ENCODE assay signal across 8 mouse cellular contexts in the genomic region with DNA sequence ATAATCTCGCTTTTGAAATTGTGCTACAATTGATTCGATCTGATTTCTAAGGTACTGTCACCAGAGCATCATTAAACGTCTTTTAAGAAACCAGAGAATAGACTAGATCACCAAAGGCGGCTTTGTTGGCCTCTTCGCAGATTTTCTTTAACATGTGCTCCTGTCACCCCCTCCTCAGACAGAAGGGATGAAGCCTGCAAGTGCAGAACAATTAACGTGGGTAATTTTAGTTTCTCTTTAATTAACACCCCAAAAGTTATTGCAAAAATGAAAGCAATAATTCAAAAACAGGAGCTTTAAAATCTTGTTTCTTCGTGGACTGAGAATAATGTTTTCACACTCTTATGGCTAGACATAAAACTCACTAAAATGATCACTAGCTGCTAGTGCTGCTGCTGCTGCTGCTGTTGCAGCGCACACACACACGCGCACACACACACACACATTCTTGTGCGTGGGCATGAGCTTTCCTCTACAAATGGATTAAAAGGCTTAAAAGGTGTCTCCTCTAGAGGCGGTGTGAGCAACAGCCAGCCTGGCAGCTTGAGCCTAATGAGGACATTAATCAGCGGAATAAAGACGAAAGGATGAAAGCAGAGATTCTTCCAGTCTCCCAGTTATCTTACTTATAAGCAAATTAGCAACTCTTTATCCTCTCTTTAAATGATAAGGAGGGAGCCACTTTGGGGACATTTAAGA.
DNase-seq lines count a peak whose midpoint lies in the region; ATAC-seq and TF ChIP-seq lines count a peak whose summit lies in the region.

No protein-coding gene starts in this region.

- intact Hi-C loops in gastrocnemius, adult 2 months (cut with DNase I) = no loop called here

- TF ChIP-seq CTCF in gastrocnemius, adult 2 months (IDR thresholded peaks at IDR 0.05) = no peak

- H3K9me3 ChIP-seq in forebrain, embryonic 15.5 days = no peaks in the 10 kb centered on the region
- no peaks in the 10 kb centered on the region for H3K9me3 ChIP-seq in midbrain, embryonic 13.5 days
- no peaks in the 10 kb centered on the region for H3K9me3 ChIP-seq in liver, embryonic 12.5 days (replicated peaks)

- no peak for DNase-seq in gastrocnemius, adult 2 months
- DNase-seq in gastrocnemius, adult 18-20 months (ENCODE audit: low spot score) = no peak
- peak; percentile 4 for DNase-seq in ZHBTc4 (ENCODE audit: low read depth, low spot score)
- no peak for DNase-seq in spleen, adult 18-20 months
- no peak for DNase-seq in thymus, adult 18-20 months

- 6% methylated on average over 14 of the region's 14 CpGs for WGBS in forebrain, embryonic 15.5 days
- 9% methylated on average over 14 of the region's 14 CpGs for WGBS in midbrain, embryonic 13.5 days
- WGBS in liver, embryonic 12.5 days (ENCODE audit: insufficient replicate concordance) = 47% methylated on average over 14 of the region's 14 CpGs

- peak overlapping the region; percentile 0; the same call in 1 of the 2 replicates for H3K4me3 ChIP-seq in gastrocnemius, adult 2 months
- H3K4me3 ChIP-seq in forebrain, embryonic 15.5 days = peak overlapping the region; percentile 21
- H3K4me3 ChIP-seq in midbrain, embryonic 13.5 days (replicated peaks) = peak overlapping the region; percentile 22
- H3K4me3 ChIP-seq in liver, embryonic 12.5 days = no peak overlapping the region

- ATAC-seq in forebrain, embryonic 15.5 days (replicated peaks) = peak; percentile 72
- peak; percentile 82 for ATAC-seq in midbrain, embryonic 13.5 days
- no peak for ATAC-seq in liver, embryonic 12.5 days

- no peaks in the 10 kb centered on the region for H3K36me3 ChIP-seq in forebrain, embryonic 15.5 days
- H3K36me3 ChIP-seq in midbrain, embryonic 13.5 days = no peaks in the 10 kb centered on the region
- H3K36me3 ChIP-seq in liver, embryonic 12.5 days = no peaks in the 10 kb centered on the region

- H3K27ac ChIP-seq in gastrocnemius, adult 2 months = no peak overlapping the region
- H3K27ac ChIP-seq in forebrain, embryonic 15.5 days (replicated peaks) = no peak overlapping the region
- peak overlapping the region; percentile 35; the same call in 1 of the 2 replicates for H3K27ac ChIP-seq in midbrain, embryonic 13.5 days
- H3K27ac ChIP-seq in liver, embryonic 12.5 days = no peak overlapping the region

- peaks cover 22% of the 10 kb centered on the region for H3K27me3 ChIP-seq in forebrain, embryonic 15.5 days
- peaks cover 60% of the 10 kb centered on the region for H3K27me3 ChIP-seq in midbrain, embryonic 13.5 days
- H3K27me3 ChIP-seq in liver, embryonic 12.5 days (replicated peaks) = no peaks in the 10 kb centered on the region

- H3K4me2 ChIP-seq in forebrain, embryonic 15.5 days (replicated peaks) = peak overlapping the region; percentile 40
- peak overlapping the region; percentile 46 for H3K4me2 ChIP-seq in midbrain, embryonic 13.5 days (replicated peaks)
- no peak overlapping the region for H3K4me2 ChIP-seq in liver, embryonic 12.5 days

- H3K4me1 ChIP-seq in forebrain, embryonic 15.5 days = peaks cover 28% of the 10 kb centered on the region
- H3K4me1 ChIP-seq in midbrain, embryonic 13.5 days (replicated peaks) = peaks cover 33% of the 10 kb centered on the region
- H3K4me1 ChIP-seq in liver, embryonic 12.5 days = no peaks in the 10 kb centered on the region

- no peak overlapping the region for H3K9ac ChIP-seq in forebrain, embryonic 15.5 days (replicated peaks)
- 0 out of 2 replicates have a peak overlapping the region, but pooled peaks have one; percentile 6 for H3K9ac ChIP-seq in midbrain, embryonic 13.5 days (replicated peaks)
- no peak overlapping the region for H3K9ac ChIP-seq in liver, embryonic 12.5 days
